Mouse (Mus musculus) left cerebral cortex, adult 2 months (tissue): ENCODE results near the gene Dbt. TPM values are rescaled to one million over a fixed set of nuclear protein-coding genes. Genes with fewer than 3 reads are reported as not detected.

Experiments used
- DNase-seq, 2 experiments: peaks; one replicate each; pipeline ENCODE4 v3.0.0; 2021 to 2022; ENCODE audit warnings: low spot score in 2 of 2, mixed read lengths in 1 of 2; ENCODE audit errors: extremely low spot score in 1 of 2
- H3K27ac ChIP-seq: fragments of 200-600 bp; 2 replicates; pipeline ENCODE4 v1.8.1; 2022
- H3K4me3 ChIP-seq: fragments of 200-600 bp; 2 replicates; pipeline ENCODE4 v1.8.1; 2022
- CTCF ChIP-seq: fragments of 200-600 bp; IDR thresholded peaks from 2 replicates; pipeline ENCODE4 v1.8.1; 2022; ENCODE audit warnings: antibody characterized with exemption, mild to moderate bottlenecking, moderate library complexity
- intact Hi-C: fragments of 180-260 bp; cut with DNase I; formaldehyde crosslinking; loops from one replicate; pipeline ENCODE4 v1.15.1; 2025
- long read RNA-seq, 2 experiments: library from polyadenylated mRNA; stranded (forward); transcript quantifications; one replicate each; pipeline ENCODE4 v2.0.0; 2021; ENCODE audit warnings: borderline mapping rate in 2 of 2
- total RNA-seq, 2 experiments: library from RNA; stranded (reverse); gene quantifications; 2 replicates each; pipeline ENCODE4 v1.2.3; 2021

Gene Dbt
- total RNA-seq: 10 to 100 TPM; 16.2 to 17.2 TPM
- long read RNA-seq, experiment 1, transcript Dbt-201 (11 exons, 3,301 nt): major isoform, 13 of 16 reads
- long read RNA-seq, experiment 1, partial matches to known transcripts: 2 of 16 reads
- long read RNA-seq, experiment 1, other reads (novel, unspliced or antisense): 1 of 16 reads
- long read RNA-seq, experiment 2, transcript Dbt-201 (11 exons, 3,301 nt): major isoform, 9 of 12 reads
- long read RNA-seq, experiment 2, partial matches to known transcripts: 0 of 12 reads
- long read RNA-seq, experiment 2, other reads (novel, unspliced or antisense): 3 of 12 reads

GRCm38 (mm10) chr3:116512904-116513716, at the start of gene Dbt:
TSS of gene Dbt (plus strand) at chr3:116513070.
- Histone ChIP-seq H3K27ac (peak within 1 kb of the TSS; percentile 77), H3K4me3 (peak within 1 kb of the TSS; percentile 82)
- DNase-seq: peak; percentile 80 to 88
- intact Hi-C loops: loop anchor here (5.0 to 10.0 kb wide), 3 partner anchors 64 to 319 kb away; no protein-coding TSS in a partner anchor
- no peak; the same call in none of the 2 replicates for TF ChIP-seq CTCF

GRCm38 (mm10) chr3:116464318-116464717, 48.6 kb upstream of the Dbt start:
- TF ChIP-seq CTCF: no peak
- Histone ChIP-seq H3K27ac (no peak overlapping the region), H3K4me3 (no peak overlapping the region)
- intact Hi-C loops: no loop called here
- no peak for DNase-seq

- Histone ChIP-seq H3K4me3 (no peak overlapping the region), H3K27ac (no peak overlapping the region)
- intact Hi-C loops: no loop called here
- no peak for TF ChIP-seq CTCF
- DNase-seq: no peak
These were observed 47.2 kb upstream of the Dbt start for GRCm38 (mm10) chr3:116465709-116466108.

DNA sequence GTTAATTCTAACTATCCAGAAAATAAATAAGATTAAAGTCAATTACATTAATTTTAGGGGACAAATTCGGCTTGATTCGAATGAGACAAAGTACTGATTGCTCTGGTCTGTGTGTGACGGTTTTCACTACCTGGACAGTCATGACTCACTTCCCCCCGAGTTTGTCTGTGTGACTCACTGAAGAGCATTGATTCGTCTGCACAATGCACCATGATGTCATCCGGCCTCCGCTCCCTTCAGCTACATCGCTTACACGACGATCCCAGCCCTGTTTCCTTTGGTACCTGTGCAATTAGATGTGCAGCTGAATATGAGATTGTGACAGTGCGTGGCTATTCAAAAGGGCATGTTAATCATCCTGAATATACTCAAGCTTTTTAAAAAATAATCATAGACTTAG, 38.3 kb upstream of the Dbt start:
- DNase-seq: peak; percentile 19 to 35
- intact Hi-C loops: no loop called here
- no peak overlapping the region for H3K4me3 ChIP-seq
- H3K27ac ChIP-seq: no peak overlapping the region
- no peak for TF ChIP-seq CTCF

GRCm38 (mm10) chr3:116476686-116477298, 36.1 kb upstream of the Dbt start:
- no peak overlapping the region for H3K4me3 ChIP-seq
- intact Hi-C loops: no loop called here
- DNase-seq: no peak
- TF ChIP-seq CTCF: no peak
- H3K27ac ChIP-seq: no peak overlapping the region

DNA sequence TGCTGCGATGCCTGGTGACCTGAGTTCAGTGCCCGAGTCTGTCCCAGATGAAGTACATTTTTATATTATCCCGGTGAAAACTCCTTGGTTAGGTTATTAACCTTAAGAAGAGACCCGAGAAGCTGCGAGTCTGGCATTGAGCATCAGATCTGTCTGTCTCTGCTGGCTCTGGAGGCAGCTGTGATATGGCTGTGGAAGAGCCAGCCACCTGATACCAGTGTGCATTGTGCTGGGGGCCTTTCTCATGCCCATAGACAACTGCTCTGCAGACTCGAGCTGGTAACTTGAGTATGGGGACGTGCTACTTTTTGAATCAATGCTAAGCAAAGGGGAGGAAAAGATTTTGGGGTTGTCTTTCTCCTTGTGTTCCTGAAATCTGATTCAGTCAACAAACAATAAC, 35.5 kb upstream of the Dbt start:
- H3K4me3 ChIP-seq: no peak overlapping the region
- intact Hi-C loops: no loop called here
- TF ChIP-seq CTCF: no peak
- no peak for DNase-seq
- H3K27ac ChIP-seq: no peak overlapping the region

- TF ChIP-seq CTCF: no peak
- intact Hi-C loops: no loop called here
- Histone ChIP-seq H3K27ac (no peak overlapping the region), H3K4me3 (no peak overlapping the region)
- DNase-seq: no peak
These were observed 32.8 kb upstream of the Dbt start for GRCm38 (mm10) chr3:116480119-116480518.

- intact Hi-C loops: no loop called here
- TF ChIP-seq CTCF: no peak
- Histone ChIP-seq H3K4me3 (no peak overlapping the region), H3K27ac (no peak overlapping the region)
- DNase-seq: no peak
These were observed 31.9 kb upstream of the Dbt start for GRCm38 (mm10) chr3:116480937-116481336.

GRCm38 (mm10) chr3:116482724-116483123, 30.1 kb upstream of the Dbt start:
- H3K4me3 ChIP-seq: no peak overlapping the region
- intact Hi-C loops: no loop called here
- no peak for DNase-seq
- no peak for TF ChIP-seq CTCF
- no peak overlapping the region for H3K27ac ChIP-seq

DNA sequence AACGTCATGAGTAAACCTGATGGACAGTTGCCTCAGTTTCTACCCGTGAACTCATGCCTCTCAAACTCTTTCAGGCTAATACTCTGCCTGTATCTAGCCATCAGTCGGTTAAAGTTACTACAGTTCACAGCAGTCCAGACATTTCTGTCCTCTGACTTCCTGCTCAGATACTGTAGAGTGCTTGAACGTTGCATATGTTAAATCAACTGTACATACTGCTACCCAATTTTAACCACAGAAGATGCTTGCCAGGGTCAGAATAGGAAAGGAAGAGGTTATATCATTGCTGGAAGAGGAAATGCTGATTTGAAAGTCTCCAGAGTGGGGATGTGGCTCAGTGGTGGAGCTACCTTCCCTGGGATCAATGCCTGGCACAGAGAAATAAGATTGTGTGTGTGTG, 29.6 kb upstream of the Dbt start:
- no peak for TF ChIP-seq CTCF
- intact Hi-C loops: no loop called here
- DNase-seq: no peak
- H3K4me3 ChIP-seq: no peak overlapping the region
- no peak overlapping the region for H3K27ac ChIP-seq

DNA sequence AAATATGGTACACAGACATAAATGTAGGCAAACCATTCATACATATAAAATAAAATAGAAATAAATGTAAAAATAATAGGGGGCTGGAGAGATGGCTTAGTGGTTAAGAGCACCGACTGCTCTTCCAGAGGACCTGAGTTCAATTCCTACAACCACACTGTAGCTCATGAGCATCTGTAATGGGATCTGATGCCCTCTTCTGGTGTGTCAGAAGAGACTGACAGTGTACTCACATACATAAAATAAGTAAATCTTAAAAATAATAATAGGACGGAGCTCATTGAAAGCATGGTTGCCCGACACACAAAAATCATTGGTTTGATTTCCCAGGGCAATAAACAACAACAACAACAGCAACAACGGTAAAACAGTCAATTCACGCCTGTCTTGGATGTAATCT, 21.9 kb upstream of the Dbt start:
- Histone ChIP-seq H3K4me3 (no peak overlapping the region), H3K27ac (no peak overlapping the region)
- no peak for DNase-seq
- TF ChIP-seq CTCF: peak; percentile 21
- intact Hi-C loops: no loop called here

GRCm38 (mm10) chr3:116491923-116492454, 20.9 kb upstream of the Dbt start:
- Histone ChIP-seq H3K4me3 (no peak overlapping the region), H3K27ac (no peak overlapping the region)
- TF ChIP-seq CTCF: no peak
- intact Hi-C loops: no loop called here
- DNase-seq: no peak
